Mouse (Mus musculus) liver, adult 2 months (tissue): ENCODE measurements around the gene Cdc6. TPM values are rescaled to one million over a fixed set of nuclear protein-coding genes. Genes with fewer than 3 reads are reported as not detected.

ENCODE experiments used
- DNase-seq: peaks from one replicate; pipeline ENCODE4 v3.0.0-alpha.2; 2011; ENCODE audit warnings: low read depth, low spot score; ENCODE audit errors: extremely low read depth
- H3K27ac ChIP-seq: fragments of 200-500 bp; replicated peaks from 2 replicates; pipeline ENCODE4 v1.5.1; 2012; ENCODE audit warnings: low read depth, mild to moderate bottlenecking, control low read depth, inconsistent platforms, low read length; ENCODE audit not compliant: insufficient read depth
- H3K27me3 ChIP-seq: fragments of 200-500 bp; 2 replicates; pipeline ENCODE4 v1.6.1; 2012; ENCODE audit warnings: mild to moderate bottlenecking, moderate library complexity, low read length, inconsistent platforms; ENCODE audit not compliant: control insufficient read depth, insufficient read depth
- H3K36me3 ChIP-seq: fragments of 200-500 bp; 2 replicates; pipeline ENCODE4 v1.6.1; 2012; ENCODE audit warnings: low read length, inconsistent platforms; ENCODE audit not compliant: control insufficient read depth, insufficient read depth
- H3K4me1 ChIP-seq: fragments of 200-500 bp; 2 replicates; pipeline ENCODE4 v1.6.1; 2011; ENCODE audit warnings: low read length; ENCODE audit not compliant: control insufficient read depth, insufficient read depth
- H3K4me3 ChIP-seq: fragments of 200-500 bp; 2 replicates; pipeline ENCODE4 v1.5.1; 2011; ENCODE audit warnings: low read depth, mild to moderate bottlenecking, control low read depth, low read length, moderate library complexity; ENCODE audit not compliant: insufficient read depth
- H3K79me2 ChIP-seq: fragments of 200-500 bp; 2 replicates; pipeline ENCODE4 v1.6.1; 2012; ENCODE audit warnings: inconsistent platforms, mild to moderate bottlenecking, low read length, moderate library complexity; ENCODE audit not compliant: control insufficient read depth, insufficient read depth
- H3K9ac ChIP-seq: fragments of 200-500 bp; 2 replicates; pipeline ENCODE4 v1.6.1; 2012; ENCODE audit warnings: low read depth, mild to moderate bottlenecking, control low read depth, inconsistent platforms, low read length
- CTCF ChIP-seq: fragments of 200-500 bp; IDR thresholded peaks from 2 replicates; pipeline ENCODE4 v1.5.1; 2011; ENCODE audit warnings: low read depth, low read length, control low read depth
- POLR2A ChIP-seq: fragments of 200-500 bp; IDR thresholded peaks from 2 replicates; pipeline ENCODE4 v1.6.1; 2011; ENCODE audit warnings: low read length, control low read depth; ENCODE audit not compliant: insufficient read depth; ENCODE audit errors: extremely low read depth
- WGBS: fragments of 180-500 bp; shearing (Covaris S2); methylation state at CpG from one replicate; pipeline ENCODE4 v1.1.7; 2018; 5-methylcytosine and 5-hydroxymethylcytosine counted together
- polyA plus RNA-seq: library from polyadenylated mRNA; depleted of rRNA; stranded (reverse); fragments of >200 nt; gene quantifications from 2 replicates; pipeline ENCODE4 v1.2.3, GENCODE M21; 2012
- total RNA-seq: library from RNA; depleted of rRNA; stranded (reverse); fragments of >200 nt; gene quantifications from 2 replicates; pipeline ENCODE4 v1.2.3, GENCODE M21; 2014

Gene Cdc6
- total and polyA plus RNA-seq, 2 experiments = 0.07 to 0.09 TPM

DNA sequence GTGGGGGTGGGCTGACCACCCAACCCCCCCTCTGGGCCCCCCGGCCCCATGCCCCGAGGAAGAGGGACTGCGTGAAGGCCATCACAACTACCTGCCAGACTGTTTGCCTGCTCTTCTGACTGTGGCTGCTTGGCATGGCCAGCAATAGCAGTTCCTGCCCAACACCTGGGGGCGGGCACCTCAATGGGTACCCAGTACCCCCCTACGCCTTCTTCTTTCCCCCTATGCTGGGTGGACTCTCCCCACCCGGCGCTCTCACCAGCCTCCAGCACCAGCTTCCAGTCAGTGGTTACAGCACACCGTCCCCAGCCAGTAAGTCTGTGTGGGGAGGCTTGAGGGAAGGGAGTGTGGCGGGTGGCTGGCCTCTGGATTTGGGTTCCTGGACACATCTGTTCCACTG is 42.9 kb downstream of the Cdc6 start:
- WGBS = 75% methylated on average over 9 of the region's 9 CpGs
- peaks cover 19% of the 10 kb centered on the region; the same call in 1 of the 2 replicates for H3K79me2 ChIP-seq
- H3K4me1 ChIP-seq = peaks cover 60% of the 10 kb centered on the region
- no peak overlapping the region for H3K4me3 ChIP-seq
- no peaks in the 10 kb centered on the region for H3K36me3 ChIP-seq
- no peak for DNase-seq
- peak overlapping the region; percentile 8; the same call in 1 of the 2 replicates for H3K9ac ChIP-seq
- no peaks in the 10 kb centered on the region for H3K27me3 ChIP-seq
- no peak for TF ChIP-seq POLR2A
- TF ChIP-seq CTCF = no peak
- H3K27ac ChIP-seq = peak overlapping the region; percentile 67; the same call in 1 of the 2 replicates

DNA sequence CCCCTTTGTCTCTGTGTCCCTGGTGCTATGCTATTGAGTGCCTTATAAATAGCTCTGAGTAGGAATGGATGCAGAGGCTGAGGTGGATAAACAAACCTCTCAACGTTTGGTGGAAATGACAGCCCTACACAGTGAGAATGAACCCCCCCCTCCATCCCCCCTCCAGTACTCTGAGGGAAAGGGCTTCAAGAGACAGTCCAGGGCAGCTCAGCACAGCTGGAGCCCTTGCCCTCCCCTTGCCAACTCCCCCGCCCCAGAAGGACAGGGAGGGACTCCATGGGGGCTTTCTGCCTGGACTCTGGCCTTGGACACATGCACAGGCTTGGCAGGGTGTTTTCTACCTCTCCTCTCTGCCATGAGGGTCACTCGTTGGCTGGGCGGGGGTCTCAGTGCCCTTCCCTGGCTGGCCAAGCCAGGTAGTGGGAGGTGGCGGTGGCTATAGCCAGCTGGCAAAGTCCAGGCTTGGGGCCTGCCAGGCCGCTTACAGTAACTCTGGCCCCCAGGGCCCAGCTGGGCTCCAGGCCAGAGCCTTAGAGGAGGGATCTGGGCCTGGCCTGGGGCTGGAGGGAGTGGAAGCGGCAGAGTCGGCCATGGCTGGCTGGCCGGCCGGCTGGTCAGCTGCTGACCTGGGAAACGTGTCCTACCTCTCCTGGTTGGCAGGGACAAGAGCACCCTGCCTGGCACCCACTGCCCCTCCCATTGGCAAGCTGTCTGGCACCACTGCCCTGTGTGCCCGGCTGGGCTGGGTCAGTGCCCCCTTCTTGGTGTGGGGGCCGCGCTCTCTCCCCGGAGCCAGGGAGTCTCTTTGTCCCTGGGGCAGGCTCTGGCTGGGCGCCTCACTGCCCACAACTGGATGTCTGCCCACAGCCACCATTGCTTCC is 43.7 kb downstream of the Cdc6 start:
- peaks cover 54% of the 10 kb centered on the region for H3K4me1 ChIP-seq
- H3K27ac ChIP-seq = peak overlapping the region; percentile 85

DNA sequence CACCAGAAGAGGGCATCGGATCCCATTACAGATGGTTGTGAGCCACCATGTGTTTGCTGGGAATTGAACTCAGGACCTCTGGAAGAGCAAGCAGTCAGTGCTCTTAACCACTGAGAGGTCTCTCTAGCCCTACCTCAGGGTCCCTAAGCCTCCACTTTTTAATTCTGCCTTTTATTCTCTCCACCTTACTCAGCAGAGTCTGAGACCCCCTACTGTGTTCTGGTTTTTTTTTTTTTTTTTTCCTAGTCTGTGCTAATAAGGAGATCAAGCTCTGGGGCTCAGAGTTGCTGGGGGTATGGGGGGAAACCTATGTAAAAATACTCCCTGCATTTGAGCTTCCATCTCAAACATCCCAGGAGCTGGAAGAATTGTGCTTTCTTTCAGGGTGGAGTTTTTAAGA is 44.5 kb downstream of the Cdc6 start:
- Histone ChIP-seq H3K4me1 (peaks cover 52% of the 10 kb centered on the region), H3K27me3 (no peaks in the 10 kb centered on the region), H3K79me2 (peaks cover 17% of the 10 kb centered on the region; the same call in 1 of the 2 replicates), H3K4me3 (no peak overlapping the region), H3K27ac (no peak overlapping the region), H3K36me3 (no peaks in the 10 kb centered on the region), H3K9ac (no peak overlapping the region)
- 81% methylated on average over 1 of the region's 1 CpGs for WGBS
- TF ChIP-seq POLR2A (no peak), CTCF (no peak)
- no peak for DNase-seq

More for the DNA sequence above, 43.7 kb downstream of the Cdc6 start:
- no peaks in the 10 kb centered on the region for H3K36me3 ChIP-seq
- 16% methylated on average over 16 of the region's 16 CpGs for WGBS
- TF ChIP-seq POLR2A (0 out of 2 replicates have a peak, but pooled peaks have one; percentile 14), CTCF (no peak)
- peaks cover 14% of the 10 kb centered on the region; the same call in 1 of the 2 replicates for H3K79me2 ChIP-seq
- H3K4me3 ChIP-seq = no peak overlapping the region; the same call in 1 of the 2 replicates
- H3K27me3 ChIP-seq = no peaks in the 10 kb centered on the region
- H3K9ac ChIP-seq = peak overlapping the region; percentile 58
- peak; percentile 96 for DNase-seq

DNA sequence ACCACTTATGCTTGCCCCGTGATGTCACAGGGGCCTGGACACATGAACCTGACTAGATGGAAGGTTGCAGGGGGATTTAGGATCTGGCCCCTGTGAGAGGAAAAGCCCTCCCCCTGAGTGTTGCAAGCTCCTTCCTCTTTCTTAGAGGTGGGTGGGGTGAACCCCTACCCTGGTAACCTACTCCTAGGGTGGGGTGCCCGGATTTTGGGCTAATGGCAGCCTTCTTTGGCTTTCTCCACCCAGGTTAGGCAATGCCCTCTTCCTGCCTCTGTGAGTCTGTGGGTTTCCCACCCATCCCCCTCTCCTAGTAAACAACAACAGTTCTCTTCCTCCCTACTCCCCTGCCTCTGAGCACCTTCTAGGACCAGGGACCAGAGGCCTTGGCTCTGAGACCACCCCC is 45.1 kb downstream of the Cdc6 start:
- DNase-seq = no peak
- Histone ChIP-seq H3K4me1 (peaks cover 48% of the 10 kb centered on the region), H3K4me3 (no peak overlapping the region), H3K27ac (no peak overlapping the region), H3K27me3 (no peaks in the 10 kb centered on the region), H3K36me3 (no peaks in the 10 kb centered on the region), H3K9ac (no peak overlapping the region), H3K79me2 (peaks cover 17% of the 10 kb centered on the region; the same call in 1 of the 2 replicates)
- WGBS = 49% methylated on average over 2 of the region's 2 CpGs
- no peak for TF ChIP-seq CTCF
- no peak for TF ChIP-seq POLR2A

DNA sequence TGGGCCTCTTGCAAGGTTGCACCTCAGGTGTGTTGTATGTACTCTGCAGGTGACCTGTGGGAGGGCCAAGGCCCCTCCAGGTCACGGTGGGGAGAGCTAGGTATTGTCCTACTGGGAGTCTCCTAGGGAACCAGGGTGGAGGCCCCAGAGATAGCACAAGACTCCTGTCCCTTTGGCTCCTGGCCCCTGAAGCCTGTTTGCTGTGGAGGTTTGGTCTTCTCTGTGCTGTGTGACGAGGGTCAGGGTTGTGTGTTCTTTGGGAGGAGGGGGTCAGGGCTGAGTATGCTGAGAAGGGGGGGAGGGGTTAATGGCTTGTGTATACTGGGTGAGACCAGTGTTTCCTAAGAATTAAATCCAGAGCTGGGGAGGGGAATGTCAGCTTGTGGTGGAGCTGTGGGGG is 45.8 kb downstream of the Cdc6 start:
- Histone ChIP-seq H3K9ac (no peak overlapping the region), H3K4me1 (peaks cover 44% of the 10 kb centered on the region), H3K27me3 (no peaks in the 10 kb centered on the region), H3K27ac (no peak overlapping the region), H3K36me3 (no peaks in the 10 kb centered on the region), H3K4me3 (no peak overlapping the region), H3K79me2 (peaks cover 17% of the 10 kb centered on the region; the same call in 1 of the 2 replicates)
- WGBS = 18% methylated on average over 2 of the region's 2 CpGs
- peak; percentile 61 for DNase-seq
- TF ChIP-seq POLR2A (no peak), CTCF (no peak)

DNA sequence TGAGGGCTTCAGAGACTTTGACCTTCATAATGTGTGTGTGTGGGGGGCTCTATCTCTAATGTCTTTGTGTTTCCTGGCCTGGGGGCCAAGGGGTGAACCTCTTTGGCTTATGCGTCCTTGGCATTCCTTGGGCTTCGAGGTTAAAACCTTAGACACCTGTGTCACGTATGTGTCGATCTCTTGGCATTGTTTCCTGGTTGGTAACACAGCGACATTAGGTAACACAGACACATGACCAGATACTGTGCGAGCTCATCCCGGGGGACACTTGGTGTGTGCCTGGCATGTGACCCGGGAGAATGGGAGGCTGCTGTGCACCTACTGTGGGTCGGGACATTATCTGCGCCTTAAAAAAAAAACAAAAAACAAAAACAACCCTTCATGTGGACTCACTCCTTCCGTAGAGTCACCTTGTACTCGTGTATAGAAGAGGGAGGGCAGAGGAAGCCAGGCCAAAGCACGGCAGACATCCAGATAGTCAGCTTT is 46.3 kb downstream of the Cdc6 start:
- peak overlapping the region; percentile 72 for H3K27ac ChIP-seq
- TF ChIP-seq POLR2A (no peak), CTCF (no peak)
- peak; percentile 90 for DNase-seq
- H3K9ac ChIP-seq = peak overlapping the region; percentile 45
- H3K27me3 ChIP-seq = no peaks in the 10 kb centered on the region
- peaks cover 17% of the 10 kb centered on the region; the same call in 1 of the 2 replicates for H3K79me2 ChIP-seq
- no peak overlapping the region for H3K4me3 ChIP-seq
- no peaks in the 10 kb centered on the region for H3K36me3 ChIP-seq
- peaks cover 42% of the 10 kb centered on the region for H3K4me1 ChIP-seq
- WGBS = 5% methylated on average over 13 of the region's 13 CpGs
